Mouse (Mus musculus): ENCODE measurements around the gene Tmem110.

GRCm38 (mm10) chr14:30837416-30837996 is 12.1 kb downstream of the Tmem110 start:
- TF ChIP-seq POLR2A (IDR thresholded peaks at IDR 0.05; ENCODE audit: control insufficient read depth in 1 of 2, insufficient read depth in 1 of 2, low read depth in 1 of 2, low read length in 2 of 2, poor library complexity in 1 of 2) (no peak), MEF2A (IDR thresholded peaks at IDR 0.05; ENCODE audit: extremely low read depth, insufficient replicate concordance, low read depth, low read length, poor library complexity, severe bottlenecking) (no peak), POLR2AphosphoS2 (IDR thresholded peaks at IDR 0.05; ENCODE audit: low read length) (no peak), ZNF384 (IDR thresholded peaks at IDR 0.05; ENCODE audit: low read depth, low read length) (no peak), CHD2 (IDR thresholded peaks at IDR 0.05; ENCODE audit: low read length) (no peak), CTCF (IDR thresholded peaks at IDR 0.05 in 2 of 3, conservative IDR thresholded peaks at IDR 0.05 in 1 of 3; ENCODE audit: control insufficient read depth in 1 of 3, insufficient read depth in 1 of 3, low read depth in 2 of 3, low read length in 3 of 3, poor library complexity in 1 of 3, severe bottlenecking in 1 of 3) (no peak), MAZ (IDR thresholded peaks at IDR 0.05; ENCODE audit: low read depth, low read length) (no peak)
